Mouse (Mus musculus): ENCODE results near the gene Tbx10. TPM values are rescaled to one million over a fixed set of nuclear protein-coding genes. Genes with fewer than 3 reads are reported as not detected.

Gene Tbx10
- total and polyA plus RNA-seq, 2 experiments from 2014 or later, result not detected

- no peak overlapping the region for H3K4me3 ChIP-seq (ENCODE audit: low read depth, low read length)
- ATAC-seq, result no peak
- no peak for DNase-seq
- H3K9me3 ChIP-seq (ENCODE audit: low read length), result no peaks in the 10 kb centered on the region
- H3K4me1 ChIP-seq (ENCODE audit: insufficient read depth), result peaks cover 9% of the 10 kb centered on the region; the same call in 1 of the 2 replicates
- H3K9ac ChIP-seq, result no peak overlapping the region
- H3K4me2 ChIP-seq (ENCODE audit: low read depth), result no peak overlapping the region
- no peaks in the 10 kb centered on the region for H3K27me3 ChIP-seq (ENCODE audit: insufficient read depth, low read length)
- WGBS, result 88% methylated on average over 8 of the region's 8 CpGs
- H3K36me3 ChIP-seq (ENCODE audit: insufficient read depth), result no peaks in the 10 kb centered on the region
- H3K27ac ChIP-seq (ENCODE audit: low read depth, low read length), result no peak overlapping the region
- TF ChIP-seq CTCF (IDR thresholded peaks at IDR 0.05; ENCODE audit: low read depth), result no peak
Measured at GRCm38 (mm10) chr19:3996747-3997146, 4.2 kb downstream of the Tbx10 start.

GRCm38 (mm10) chr19:3997231-3997630 lies 4.7 kb downstream of the Tbx10 start:
- Histone ChIP-seq H3K36me3 (ENCODE audit: insufficient read depth) (no peaks in the 10 kb centered on the region), H3K27me3 (ENCODE audit: insufficient read depth, low read length) (no peaks in the 10 kb centered on the region), H3K4me1 (ENCODE audit: insufficient read depth) (peaks cover 10% of the 10 kb centered on the region; the same call in 1 of the 2 replicates), H3K4me3 (ENCODE audit: low read depth, low read length) (no peak overlapping the region), H3K27ac (ENCODE audit: low read depth, low read length) (no peak overlapping the region), H3K9ac (no peak overlapping the region), H3K9me3 (ENCODE audit: low read length) (no peaks in the 10 kb centered on the region), H3K4me2 (ENCODE audit: low read depth) (no peak overlapping the region)
- WGBS, result 66% methylated on average over 8 of the region's 8 CpGs
- TF ChIP-seq CTCF (IDR thresholded peaks at IDR 0.05; ENCODE audit: low read depth), result no peak
- ATAC-seq (no peak), DNase-seq (no peak)

- Histone ChIP-seq H3K4me3 (ENCODE audit: low read depth, low read length) (no peak overlapping the region), H3K36me3 (ENCODE audit: insufficient read depth) (no peaks in the 10 kb centered on the region), H3K9ac (no peak overlapping the region), H3K9me3 (ENCODE audit: low read length) (no peaks in the 10 kb centered on the region), H3K4me1 (ENCODE audit: insufficient read depth) (peaks cover 10% of the 10 kb centered on the region; the same call in 1 of the 2 replicates), H3K27ac (ENCODE audit: low read depth, low read length) (no peak overlapping the region), H3K4me2 (ENCODE audit: low read depth) (no peak overlapping the region), H3K27me3 (ENCODE audit: insufficient read depth, low read length) (no peaks in the 10 kb centered on the region)
- ATAC-seq (no peak), DNase-seq (no peak)
- TF ChIP-seq CTCF (IDR thresholded peaks at IDR 0.05; ENCODE audit: low read depth), result no peak
- 78% methylated on average over 8 of the region's 8 CpGs for WGBS
Measured at GRCm38 (mm10) chr19:3998335-3998734, 5.8 kb downstream of the Tbx10 start.

DNA sequence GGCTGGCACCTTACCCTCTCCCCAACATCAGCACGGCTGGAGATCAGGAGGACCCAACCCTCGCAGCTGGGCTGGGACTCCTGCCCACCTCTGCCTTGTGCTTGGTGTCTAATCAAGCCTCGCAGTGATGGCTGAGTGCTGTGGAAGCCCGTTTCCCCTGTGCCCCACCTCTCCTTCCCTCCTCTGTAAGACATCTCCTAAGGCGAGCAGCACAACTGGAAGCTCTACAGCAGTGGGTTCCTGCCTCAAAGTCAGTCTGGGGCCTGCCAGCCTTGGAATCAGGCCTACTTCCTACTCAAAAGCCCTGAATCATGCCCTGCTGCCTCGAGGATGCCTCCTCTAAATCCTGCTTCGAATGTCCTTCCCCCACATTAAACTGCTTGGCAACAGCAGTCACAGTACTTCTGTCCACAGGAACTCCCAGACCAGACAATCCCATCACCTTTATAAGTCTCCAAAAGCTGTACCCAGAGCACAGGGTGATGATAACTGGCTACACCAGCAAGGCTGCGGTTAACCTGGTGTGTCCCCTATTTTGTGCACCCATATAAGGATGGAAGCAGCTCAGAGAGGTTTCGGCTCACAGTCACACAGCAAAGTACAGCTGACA lies 6.7 kb downstream of the Tbx10 start:
- Histone ChIP-seq H3K27me3 (ENCODE audit: insufficient read depth, low read length) (no peaks in the 10 kb centered on the region), H3K4me1 (ENCODE audit: insufficient read depth) (peaks cover 10% of the 10 kb centered on the region; the same call in 1 of the 2 replicates), H3K27ac (ENCODE audit: low read depth, low read length) (no peak overlapping the region), H3K4me2 (ENCODE audit: low read depth) (peak overlapping the region; percentile 86; the same call in 1 of the 2 replicates), H3K9ac (no peak overlapping the region), H3K36me3 (ENCODE audit: insufficient read depth) (no peaks in the 10 kb centered on the region), H3K9me3 (ENCODE audit: low read length) (no peaks in the 10 kb centered on the region), H3K4me3 (ENCODE audit: low read depth, low read length) (no peak overlapping the region)
- no peak for ATAC-seq
- DNase-seq, result no peak
- TF ChIP-seq CTCF (IDR thresholded peaks at IDR 0.05; ENCODE audit: low read depth), result no peak
- 88% methylated on average over 9 of the region's 9 CpGs for WGBS

DNA sequence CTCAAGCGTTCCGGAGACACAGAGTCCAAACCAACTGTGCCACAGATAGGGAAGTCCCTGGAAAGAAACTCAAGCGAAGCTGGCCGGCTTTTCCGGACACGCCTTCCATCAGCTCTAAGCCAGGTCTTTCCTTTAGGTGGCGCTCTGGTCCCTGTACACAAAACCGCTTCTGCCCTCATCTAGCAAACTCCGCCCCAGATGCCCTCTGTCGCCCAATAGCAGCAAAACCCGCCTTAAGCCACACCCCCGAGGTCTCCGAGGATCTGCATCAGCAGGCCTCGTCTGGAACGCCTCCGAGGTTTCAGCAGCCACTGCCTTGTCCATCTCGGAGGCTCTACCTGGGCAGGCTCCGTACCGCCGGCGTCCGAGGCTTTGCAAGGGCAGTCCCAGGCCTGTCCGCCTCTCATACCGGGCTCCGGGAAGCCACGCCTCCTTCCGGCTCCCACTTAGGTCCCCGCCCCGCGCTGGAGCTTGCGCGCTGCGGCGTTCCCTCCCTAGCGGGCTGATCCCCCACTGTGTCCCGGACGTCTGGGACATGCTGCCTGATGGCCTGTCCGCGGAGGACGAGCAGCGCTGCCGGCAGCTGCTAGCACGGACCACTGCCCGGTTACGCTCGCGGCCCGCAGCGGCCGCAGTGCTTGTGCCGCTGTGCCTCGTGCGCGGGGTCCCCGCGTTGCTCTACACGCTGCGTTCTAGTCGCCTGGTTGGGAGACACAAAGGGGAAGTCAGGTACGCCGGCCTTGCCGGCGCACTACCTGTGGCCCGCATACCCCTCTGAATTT lies 7.8 kb downstream of the Tbx10 start, which contains the start of the genes Nudt8 and Gm49405:
Gene Nudt8 (plus strand): TSS at position 462 of the 782 bp plus-strand sequence.
Gene Gm49405 (plus strand): TSS at position 508 of the 782 bp plus-strand sequence.
- Histone ChIP-seq H3K4me2 (ENCODE audit: low read depth) (peak within 1 kb of the TSS; percentile 86), H3K36me3 (ENCODE audit: insufficient read depth) (no peaks in the 10 kb centered on the region), H3K9me3 (ENCODE audit: low read length) (no peaks in the 10 kb centered on the region), H3K4me3 (ENCODE audit: low read depth, low read length) (peak within 1 kb of the TSS; percentile 77), H3K27ac (ENCODE audit: low read depth, low read length) (peak within 1 kb of the TSS; percentile 91), H3K27me3 (ENCODE audit: insufficient read depth, low read length) (no peaks in the 10 kb centered on the region), H3K4me1 (ENCODE audit: insufficient read depth) (peaks cover 10% of the 10 kb centered on the region; the same call in 1 of the 2 replicates), H3K9ac (peak within 1 kb of the TSS; percentile 93)
- ATAC-seq, result peak; percentile 93
- peak; percentile 96 for DNase-seq
- under 1% methylated on average over 64 of the region's 64 CpGs for WGBS
- TF ChIP-seq CTCF (IDR thresholded peaks at IDR 0.05; ENCODE audit: low read depth), result peak; percentile 83

DNA sequence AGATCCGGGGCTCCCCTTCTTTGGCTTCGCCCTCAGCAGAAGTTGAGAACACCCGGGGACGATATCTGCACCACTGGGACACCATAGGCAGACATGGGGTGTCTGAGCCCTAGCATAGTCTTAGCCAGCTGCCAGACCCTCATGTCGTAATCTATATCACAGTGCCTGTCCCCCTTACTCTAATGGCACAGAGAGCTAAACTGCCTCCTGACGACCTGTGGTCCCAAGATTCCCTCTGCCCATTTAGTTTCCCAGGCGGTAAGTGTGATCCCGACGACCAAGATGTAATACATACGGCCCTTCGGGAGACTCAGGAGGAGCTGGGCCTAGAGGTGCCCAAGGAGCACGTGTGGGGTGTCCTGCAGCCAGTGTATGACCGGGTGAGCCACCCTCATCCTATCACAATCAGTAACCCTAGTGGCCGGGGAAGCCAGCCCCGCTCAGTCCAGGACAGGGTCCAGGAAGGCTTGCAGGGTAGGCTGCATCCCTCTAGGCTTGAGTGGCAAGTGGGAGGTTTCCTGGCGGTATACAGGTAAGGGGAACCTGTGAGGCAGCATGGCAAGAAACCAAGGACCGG lies 8.5 kb downstream of the Tbx10 start:
- TF ChIP-seq CTCF (IDR thresholded peaks at IDR 0.05; ENCODE audit: low read depth), result no peak
- no peak for DNase-seq

More for the DNA sequence above, 8.5 kb downstream of the Tbx10 start:
- H3K4me3 ChIP-seq (ENCODE audit: low read depth, low read length), result peak overlapping the region; percentile 77
- peak overlapping the region; percentile 86 for H3K4me2 ChIP-seq (ENCODE audit: low read depth)
- WGBS, result 17% methylated on average over 17 of the region's 17 CpGs
- H3K9ac ChIP-seq, result peak overlapping the region; percentile 93
- H3K27me3 ChIP-seq (ENCODE audit: insufficient read depth, low read length), result no peaks in the 10 kb centered on the region
- H3K27ac ChIP-seq (ENCODE audit: low read depth, low read length), result peak overlapping the region; percentile 91
- H3K36me3 ChIP-seq (ENCODE audit: insufficient read depth), result peaks cover under 1% of the 10 kb centered on the region; the same call in 1 of the 2 replicates
- H3K9me3 ChIP-seq (ENCODE audit: low read length), result no peaks in the 10 kb centered on the region
- peaks cover 10% of the 10 kb centered on the region; the same call in 1 of the 2 replicates for H3K4me1 ChIP-seq (ENCODE audit: insufficient read depth)
- ATAC-seq, result peak; percentile 17
